Mouse (Mus musculus): ENCODE results near the gene Klf2. TPM values are rescaled to one million over a fixed set of nuclear protein-coding genes. Genes with fewer than 3 reads are reported as not detected.

The Klf2 gene
- polyA plus RNA-seq, 1 experiment from 2014 or later: 10.1 TPM

- no peak overlapping the region for H3K9ac ChIP-seq (replicated peaks; ENCODE audit: low read length)
- no peaks in the 10 kb centered on the region for H3K4me1 ChIP-seq (ENCODE audit: insufficient read depth, low read length)
- H3K27me3 ChIP-seq (ENCODE audit: insufficient read depth, low read length): no peaks in the 10 kb centered on the region
- H3K4me2 ChIP-seq (replicated peaks; ENCODE audit: low read depth, low read length): no peak overlapping the region
- H3K27ac ChIP-seq (ENCODE audit: low read length): no peak overlapping the region
- ATAC-seq (ENCODE audit: low FRiP score, low TSS enrichment): no peak
- no peaks in the 10 kb centered on the region for H3K9me3 ChIP-seq (ENCODE audit: low read length)
- peaks cover 47% of the 10 kb centered on the region for H3K36me3 ChIP-seq (ENCODE audit: insufficient read depth, low read length)
- no peak overlapping the region for H3K4me3 ChIP-seq (ENCODE audit: low read length)
Observed at GRCm38 (mm10) chr8:72360162-72360561, 41.3 kb downstream of the Klf2 start.

- no peak overlapping the region for H3K4me2 ChIP-seq (replicated peaks; ENCODE audit: low read depth, low read length)
- peaks cover 46% of the 10 kb centered on the region for H3K36me3 ChIP-seq (ENCODE audit: insufficient read depth, low read length)
- no peak for ATAC-seq (ENCODE audit: low FRiP score, low TSS enrichment)
- H3K27me3 ChIP-seq (ENCODE audit: insufficient read depth, low read length): no peaks in the 10 kb centered on the region
- H3K27ac ChIP-seq (ENCODE audit: low read length): no peak overlapping the region
- H3K4me3 ChIP-seq (ENCODE audit: low read length): no peak overlapping the region
- 94% methylated on average over 4 of the region's 4 CpGs for WGBS
- no peaks in the 10 kb centered on the region for H3K9me3 ChIP-seq (ENCODE audit: low read length)
- H3K4me1 ChIP-seq (ENCODE audit: insufficient read depth, low read length): no peaks in the 10 kb centered on the region
- no peak overlapping the region for H3K9ac ChIP-seq (replicated peaks; ENCODE audit: low read length)
Observed at GRCm38 (mm10) chr8:72362754-72363153, 43.9 kb downstream of the Klf2 start.

GRCm38 (mm10) chr8:72363457-72363856 lies 44.6 kb downstream of the Klf2 start:
- H3K4me1 ChIP-seq (ENCODE audit: insufficient read depth, low read length): no peaks in the 10 kb centered on the region
- no peak overlapping the region for H3K27ac ChIP-seq (ENCODE audit: low read length)
- WGBS: 60% methylated on average over 7 of the region's 7 CpGs
- H3K27me3 ChIP-seq (ENCODE audit: insufficient read depth, low read length): no peaks in the 10 kb centered on the region
- H3K9me3 ChIP-seq (ENCODE audit: low read length): no peaks in the 10 kb centered on the region
- no peak for ATAC-seq (ENCODE audit: low FRiP score, low TSS enrichment)
- no peak overlapping the region for H3K9ac ChIP-seq (replicated peaks; ENCODE audit: low read length)
- no peak overlapping the region for H3K4me3 ChIP-seq (ENCODE audit: low read length)
- no peak overlapping the region for H3K4me2 ChIP-seq (replicated peaks; ENCODE audit: low read depth, low read length)
- H3K36me3 ChIP-seq (ENCODE audit: insufficient read depth, low read length): peaks cover 46% of the 10 kb centered on the region

- H3K4me2 ChIP-seq (replicated peaks; ENCODE audit: low read depth, low read length): no peak overlapping the region
- no peaks in the 10 kb centered on the region for H3K27me3 ChIP-seq (ENCODE audit: insufficient read depth, low read length)
- 93% methylated on average over 2 of the region's 2 CpGs for WGBS
- no peaks in the 10 kb centered on the region for H3K9me3 ChIP-seq (ENCODE audit: low read length)
- H3K9ac ChIP-seq (replicated peaks; ENCODE audit: low read length): no peak overlapping the region
- no peak overlapping the region for H3K27ac ChIP-seq (ENCODE audit: low read length)
- H3K36me3 ChIP-seq (ENCODE audit: insufficient read depth, low read length): peaks cover 53% of the 10 kb centered on the region
- H3K4me3 ChIP-seq (ENCODE audit: low read length): no peak overlapping the region
- no peaks in the 10 kb centered on the region for H3K4me1 ChIP-seq (ENCODE audit: insufficient read depth, low read length)
- no peak for ATAC-seq (ENCODE audit: low FRiP score, low TSS enrichment)
Observed at GRCm38 (mm10) chr8:72365016-72365415, 46.2 kb downstream of the Klf2 start.

GRCm38 (mm10) chr8:72365826-72366225 lies 47.0 kb downstream of the Klf2 start:
- Histone ChIP-seq H3K27me3 (ENCODE audit: insufficient read depth, low read length) (no peaks in the 10 kb centered on the region), H3K9ac (replicated peaks; ENCODE audit: low read length) (no peak overlapping the region), H3K4me3 (ENCODE audit: low read length) (no peak overlapping the region), H3K4me2 (replicated peaks; ENCODE audit: low read depth, low read length) (no peak overlapping the region), H3K4me1 (ENCODE audit: insufficient read depth, low read length) (no peaks in the 10 kb centered on the region), H3K36me3 (ENCODE audit: insufficient read depth, low read length) (peaks cover 60% of the 10 kb centered on the region), H3K27ac (ENCODE audit: low read length) (no peak overlapping the region), H3K9me3 (ENCODE audit: low read length) (no peaks in the 10 kb centered on the region)
- peak; percentile 77 for ATAC-seq (ENCODE audit: low FRiP score, low TSS enrichment)
- 12% methylated on average over 3 of the region's 3 CpGs for WGBS

- H3K4me3 ChIP-seq (ENCODE audit: low read length): no peak overlapping the region
- no peak overlapping the region for H3K4me2 ChIP-seq (replicated peaks; ENCODE audit: low read depth, low read length)
- peaks cover 65% of the 10 kb centered on the region for H3K36me3 ChIP-seq (ENCODE audit: insufficient read depth, low read length)
Observed at GRCm38 (mm10) chr8:72366435-72366834, 47.6 kb downstream of the Klf2 start.

More at GRCm38 (mm10) chr8:72366435-72366834, 47.6 kb downstream of the Klf2 start:
- no peaks in the 10 kb centered on the region for H3K27me3 ChIP-seq (ENCODE audit: insufficient read depth, low read length)
- no peak overlapping the region for H3K27ac ChIP-seq (ENCODE audit: low read length)
- H3K9me3 ChIP-seq (ENCODE audit: low read length): no peaks in the 10 kb centered on the region
- no peak overlapping the region for H3K9ac ChIP-seq (replicated peaks; ENCODE audit: low read length)
- 99% methylated on average over 2 of the region's 2 CpGs for WGBS
- ATAC-seq (ENCODE audit: low FRiP score, low TSS enrichment): no peak
- no peaks in the 10 kb centered on the region for H3K4me1 ChIP-seq (ENCODE audit: insufficient read depth, low read length)

Other genes with a start within 250 kb of the Klf2 start
- 0.04 TPM in 1 of 2 replicates, not detected in the other for gene Olfr373, start 235.9 kb upstream of the Klf2 start, polyA plus RNA-seq (2015; fragmentation: Nextera tagmentation; extraction: Ambion mirVana)
- not detected in 2 replicates for gene Olfr374, start 212.0 kb upstream of the Klf2 start, polyA plus RNA-seq (2015; fragmentation: Nextera tagmentation; extraction: Ambion mirVana)
- 828 and 869 TPM in 2 replicates for gene Tpm4, start 184.1 kb upstream of the Klf2 start, polyA plus RNA-seq (2015; fragmentation: Nextera tagmentation; extraction: Ambion mirVana)
- 141 and 143 TPM in 2 replicates for gene Rab8a, start 157.8 kb upstream of the Klf2 start, polyA plus RNA-seq (2015; fragmentation: Nextera tagmentation; extraction: Ambion mirVana)
- gene Hsh2d, start 129.4 kb upstream of the Klf2 start, polyA plus RNA-seq (2015; fragmentation: Nextera tagmentation; extraction: Ambion mirVana): not detected in 2 replicates
- not detected in 2 replicates for gene Cib3, start 106.2 kb upstream of the Klf2 start, polyA plus RNA-seq (2015; fragmentation: Nextera tagmentation; extraction: Ambion mirVana)
- gene Gm11034, start 105.4 kb upstream of the Klf2 start, polyA plus RNA-seq (2015; fragmentation: Nextera tagmentation; extraction: Ambion mirVana): not detected in 2 replicates
- gene Fam32a, start 99.3 kb upstream of the Klf2 start, polyA plus RNA-seq (2015; fragmentation: Nextera tagmentation; extraction: Ambion mirVana): 79.5 and 80.7 TPM in 2 replicates
- 142 and 143 TPM in 2 replicates for gene Ap1m1, start 79.0 kb upstream of the Klf2 start, polyA plus RNA-seq (2015; fragmentation: Nextera tagmentation; extraction: Ambion mirVana)
- 30.6 and 40.7 TPM in 2 replicates for gene Gm10282, start 13.8 kb upstream of the Klf2 start, polyA plus RNA-seq (2015; fragmentation: Nextera tagmentation; extraction: Ambion mirVana)
- 61.3 and 62.7 TPM in 2 replicates for gene Eps15l1, start 102.4 kb downstream of the Klf2 start, polyA plus RNA-seq (2015; fragmentation: Nextera tagmentation; extraction: Ambion mirVana)
- gene Calr3, start 124.8 kb downstream of the Klf2 start, polyA plus RNA-seq (2015; fragmentation: Nextera tagmentation; extraction: Ambion mirVana): 2.0 and 2.1 TPM in 2 replicates
- 17.9 and 19.1 TPM in 2 replicates for gene 1700030K09Rik, start 124.8 kb downstream of the Klf2 start, polyA plus RNA-seq (2015; fragmentation: Nextera tagmentation; extraction: Ambion mirVana)
- gene Cherp, start 156.2 kb downstream of the Klf2 start, polyA plus RNA-seq (2015; fragmentation: Nextera tagmentation; extraction: Ambion mirVana): 64.6 and 87.9 TPM in 2 replicates
- gene Slc35e1, start 173.6 kb downstream of the Klf2 start, polyA plus RNA-seq (2015; fragmentation: Nextera tagmentation; extraction: Ambion mirVana): 8.0 and 10.1 TPM in 2 replicates
- gene Med26, start 229.2 kb downstream of the Klf2 start, polyA plus RNA-seq (2015; fragmentation: Nextera tagmentation; extraction: Ambion mirVana): 18.7 and 18.9 TPM in 2 replicates